Mouse (Mus musculus): ENCODE measurements around the gene BC005624. TPM values are rescaled to one million over a fixed set of nuclear protein-coding genes. Genes with fewer than 3 reads are reported as not detected.

BC005624 gene
- total and polyA plus RNA-seq, 3 experiments = 39.6 to 63.0 TPM; not detected in 1

DNA sequence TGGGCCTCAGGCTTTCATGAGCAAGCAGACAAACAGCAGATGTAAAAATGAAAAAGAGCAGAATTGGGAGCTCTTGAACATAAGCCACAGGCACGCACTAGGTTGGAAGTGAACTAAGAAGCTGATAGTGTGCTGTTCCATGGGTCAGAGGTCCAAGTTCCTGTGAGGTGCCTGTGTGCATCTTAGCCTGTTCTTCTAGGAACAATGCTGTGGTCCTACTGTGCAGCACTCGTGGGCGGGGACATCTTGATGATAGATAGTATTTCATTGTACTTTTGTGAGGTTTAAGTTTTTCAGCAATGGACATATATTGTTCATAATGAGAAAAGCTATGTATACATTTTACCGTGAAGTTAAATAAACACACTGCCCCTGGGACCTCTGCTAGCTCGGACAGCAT, 25.2 kb upstream of the BC005624 start:
- H3K27me3 ChIP-seq (ENCODE audit: control insufficient read depth in 1 of 2, insufficient read depth in 2 of 2, low read length in 2 of 2) = no peaks in the 10 kb centered on the region
- H3K4me1 ChIP-seq (ENCODE audit: control insufficient read depth in 1 of 2, insufficient read depth in 2 of 2, low read length in 2 of 2) = peaks cover 15 to 22% of the 10 kb centered on the region in 2 experiments
- H3K9me3 ChIP-seq (replicated peaks; ENCODE audit: insufficient read depth, low read length) = no peaks in the 10 kb centered on the region
- H3K9ac ChIP-seq (ENCODE audit: control insufficient read depth, low read depth, low read length, poor library complexity, severe bottlenecking) = peak overlapping the region; percentile 50
- H3K79me2 ChIP-seq (ENCODE audit: control insufficient read depth, insufficient read depth, low read length, poor library complexity) = peaks cover 3% of the 10 kb centered on the region; the same call in 1 of the 2 replicates
- H3K27ac ChIP-seq (ENCODE audit: control insufficient read depth, low read depth, low read length) = peak overlapping the region; percentile 98
- DNase-seq (ENCODE audit: low read depth, low spot score) = no peak
- TF ChIP-seq JUND (IDR thresholded peaks at IDR 0.05; ENCODE audit: low read depth, low read length) (no peak), ZKSCAN1 (IDR thresholded peaks at IDR 0.05; ENCODE audit: low read depth, low read length) (peak; percentile 94)
- peaks cover 0 to 9% of the 10 kb centered on the region in 2 experiments; a peak in 2 of 4 replicates for H3K36me3 ChIP-seq (ENCODE audit: control insufficient read depth in 1 of 2, insufficient read depth in 2 of 2, low read length in 2 of 2)
- peak overlapping the region in 1 of 2 experiments; percentile 6; a peak in 1 of 4 replicates for H3K4me3 ChIP-seq (ENCODE audit: control insufficient read depth in 1 of 2, insufficient read depth in 1 of 2, low read depth in 2 of 2, low read length in 2 of 2)

DNA sequence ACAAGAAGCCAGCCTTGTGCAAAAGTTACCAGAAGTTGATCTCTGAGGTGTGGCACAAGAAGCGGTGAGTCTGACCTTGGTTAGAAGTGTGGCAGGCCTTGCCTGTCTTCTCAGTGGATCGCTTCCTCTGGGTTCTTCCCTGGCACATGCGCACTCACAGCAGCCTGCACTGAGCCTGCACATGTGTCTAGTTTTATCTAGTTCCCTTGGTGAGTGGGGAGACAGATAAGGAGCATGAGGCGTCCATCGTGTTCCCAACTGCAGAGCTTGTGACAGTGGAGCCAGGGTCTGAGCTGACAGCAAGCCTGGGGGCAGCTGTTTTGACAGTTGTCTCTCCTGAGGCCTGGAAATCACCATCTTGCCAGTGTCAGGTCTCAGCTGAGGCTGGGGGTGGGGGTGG, 24.4 kb upstream of the BC005624 start:
- DNase-seq (ENCODE audit: low read depth, low spot score) = peak; percentile 96
- peak overlapping the region; percentile 63 to 76 for H3K4me3 ChIP-seq (ENCODE audit: control insufficient read depth in 1 of 2, insufficient read depth in 1 of 2, low read depth in 2 of 2, low read length in 2 of 2)
- no peaks in the 10 kb centered on the region for H3K27me3 ChIP-seq (ENCODE audit: control insufficient read depth in 1 of 2, insufficient read depth in 2 of 2, low read length in 2 of 2)
- H3K4me1 ChIP-seq (ENCODE audit: control insufficient read depth in 1 of 2, insufficient read depth in 2 of 2, low read length in 2 of 2) = peaks cover 15 to 22% of the 10 kb centered on the region in 2 experiments
- H3K36me3 ChIP-seq (ENCODE audit: control insufficient read depth in 1 of 2, insufficient read depth in 2 of 2, low read length in 2 of 2) = peaks cover 0 to 9% of the 10 kb centered on the region in 2 experiments; a peak in 2 of 4 replicates
- H3K9me3 ChIP-seq (replicated peaks; ENCODE audit: insufficient read depth, low read length) = no peaks in the 10 kb centered on the region
- peak overlapping the region; percentile 98 for H3K27ac ChIP-seq (ENCODE audit: control insufficient read depth, low read depth, low read length)
- H3K79me2 ChIP-seq (ENCODE audit: control insufficient read depth, insufficient read depth, low read length, poor library complexity) = peaks cover 3% of the 10 kb centered on the region; the same call in 1 of the 2 replicates
- peak overlapping the region; percentile 87 for H3K9ac ChIP-seq (ENCODE audit: control insufficient read depth, low read depth, low read length, poor library complexity, severe bottlenecking)
- peak; percentile 90 for TF ChIP-seq TAL1 (IDR thresholded peaks at IDR 0.05; ENCODE audit: low read length)
- no peak for TF ChIP-seq CHD2 (IDR thresholded peaks at IDR 0.05; ENCODE audit: low read length)
- 0 out of 2 replicates have a peak, but pooled peaks have one; percentile 55 for TF ChIP-seq ELF1 (IDR thresholded peaks at IDR 0.05; ENCODE audit: low read depth, low read length)
- no peak for TF ChIP-seq UBTF (IDR thresholded peaks at IDR 0.05; ENCODE audit: borderline replicate concordance, insufficient read depth, low read depth, low read length)
- TF ChIP-seq ZC3H11A (IDR thresholded peaks at IDR 0.05; ENCODE audit: low read depth, low read length) = no peak
- peak; percentile 76 for TF ChIP-seq HCFC1 (IDR thresholded peaks at IDR 0.05; ENCODE audit: low read depth, low read length)
- TF ChIP-seq EP300 (IDR thresholded peaks at IDR 0.05; ENCODE audit: low read depth in 1 of 2, low read length in 2 of 2) = peak; percentile 73 to 87
- 0 out of 2 replicates have a peak, but pooled peaks have one; percentile 7 for TF ChIP-seq ZKSCAN1 (IDR thresholded peaks at IDR 0.05; ENCODE audit: low read depth, low read length)
- TF ChIP-seq NRF1 (IDR thresholded peaks at IDR 0.05; ENCODE audit: insufficient read depth, low read depth, low read length, poor library complexity, severe bottlenecking) = peak; percentile 97
- peak; percentile 97 for TF ChIP-seq TCF12 (IDR thresholded peaks at IDR 0.05; ENCODE audit: low read depth, low read length)
- TF ChIP-seq MAZ (IDR thresholded peaks at IDR 0.05; ENCODE audit: low read depth, low read length) = no peak
- no peak for TF ChIP-seq USF2 (IDR thresholded peaks at IDR 0.05; ENCODE audit: borderline replicate concordance in 1 of 2, insufficient read depth in 1 of 2, low read depth in 1 of 2, low read length in 2 of 2)
- TF ChIP-seq BHLHE40 (IDR thresholded peaks at IDR 0.05; ENCODE audit: borderline replicate concordance, low read depth, low read length) = peak; percentile 92
- TF ChIP-seq MAFK (IDR thresholded peaks at IDR 0.05; ENCODE audit: borderline replicate concordance, low read depth, low read length) = no peak
- TF ChIP-seq MAX (IDR thresholded peaks at IDR 0.05; ENCODE audit: low read length) = peak; percentile 98
- TF ChIP-seq KAT2A (conservative IDR thresholded peaks at IDR 0.05; ENCODE audit: low read depth, low read length) = 0 out of 2 replicates have a peak, but pooled peaks have one; percentile 44
- TF ChIP-seq NELFE (IDR thresholded peaks at IDR 0.05; ENCODE audit: low read depth, low read length) = peak; percentile 89
- TF ChIP-seq SMC3 (IDR thresholded peaks at IDR 0.05; ENCODE audit: low read depth, low read length) = no peak
- peak; percentile 99 for TF ChIP-seq MXI1 (IDR thresholded peaks at IDR 0.05; ENCODE audit: low read depth, low read length)
- TF ChIP-seq POLR2AphosphoS2 (IDR thresholded peaks at IDR 0.05; ENCODE audit: low read length) = peak; percentile 81; the same call in 1 of the 2 replicates
- no peak for TF ChIP-seq CTCF (IDR thresholded peaks at IDR 0.05 in 2 of 3, conservative IDR thresholded peaks at IDR 0.05 in 1 of 3; ENCODE audit: control insufficient read depth in 1 of 3, insufficient read depth in 1 of 3, low read depth in 2 of 3, low read length in 3 of 3, poor library complexity in 1 of 3, severe bottlenecking in 1 of 3)
- peak; percentile 74 to 94 for TF ChIP-seq POLR2A (IDR thresholded peaks at IDR 0.05; ENCODE audit: control insufficient read depth in 1 of 2, insufficient read depth in 1 of 2, low read depth in 1 of 2, low read length in 2 of 2, poor library complexity in 1 of 2)
- peak; percentile 74 for TF ChIP-seq USF1 (IDR thresholded peaks at IDR 0.05; ENCODE audit: low read depth, low read length)
- TF ChIP-seq SIN3A (IDR thresholded peaks at IDR 0.05; ENCODE audit: low read length) = peak; percentile 97
- TF ChIP-seq MEF2A (IDR thresholded peaks at IDR 0.05; ENCODE audit: extremely low read depth, insufficient replicate concordance, low read depth, low read length, poor library complexity, severe bottlenecking) = no peak
- TF ChIP-seq ZMIZ1 (IDR thresholded peaks at IDR 0.05; ENCODE audit: low read depth, low read length) = peak; percentile 91
- TF ChIP-seq RCOR1 (IDR thresholded peaks at IDR 0.05; ENCODE audit: low read depth, low read length) = peak; percentile 84
- no peak for TF ChIP-seq ZNF384 (IDR thresholded peaks at IDR 0.05; ENCODE audit: low read depth, low read length)
- TF ChIP-seq TBP (IDR thresholded peaks at IDR 0.05; ENCODE audit: low read depth, low read length) = peak; percentile 85
- TF ChIP-seq ETS1 (IDR thresholded peaks at IDR 0.05; ENCODE audit: low read depth, low read length) = peak; percentile 98

All from MEL (cell line).